Mouse (Mus musculus): ENCODE results near the gene Scyl1.

GRCm38 (mm10) chr19:5740320-5741317, 30.6 kb downstream of the Scyl1 start, which contains the start of gene Ltbp3:
- TF ChIP-seq GATA1 (IDR thresholded peaks at IDR 0.05; ENCODE audit: low read length): no peak
- TF ChIP-seq TAL1 (IDR thresholded peaks at IDR 0.05; ENCODE audit: low read length): no peak

All from erythroblast, embryonic 14.5 days (primary cell).